Mouse (Mus musculus) ovary, adult 18-20 months (tissue): ENCODE data around the gene Zbtb34.
A peak's percentile ranks its signal among the peaks of the same experiment; 100 is the strongest.

Experiments
- DNase-seq: peaks from one replicate; pipeline ENCODE4 v3.0.0; 2022; ENCODE audit warnings: low spot score, mixed read lengths

Zbtb34 gene

DNA sequence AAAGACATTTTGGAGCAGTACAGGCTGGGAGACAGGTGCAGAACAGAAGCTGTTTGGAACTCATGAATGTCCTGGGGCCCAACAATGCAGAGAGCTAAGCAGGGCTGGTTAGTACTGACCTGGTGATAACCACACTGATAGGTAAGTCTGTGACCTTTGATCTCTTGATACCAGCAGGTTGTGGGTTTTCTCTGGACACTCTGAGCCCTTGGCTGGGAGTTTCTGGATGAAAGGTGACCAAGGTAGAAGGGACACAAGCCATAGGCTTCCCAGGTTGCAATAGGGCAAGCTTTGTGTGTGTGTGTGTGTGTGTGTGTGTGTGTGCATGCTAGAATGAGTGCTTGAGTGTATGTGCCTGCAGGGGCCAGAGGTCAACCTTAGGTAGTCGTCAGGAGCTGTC is 15.7 kb upstream of the Zbtb34 start:
- DNase-seq: no peak

- DNase-seq: no peak
Measured at GRCm38 (mm10) chr2:33445741-33446140, 14.6 kb upstream of the Zbtb34 start.

DNA sequence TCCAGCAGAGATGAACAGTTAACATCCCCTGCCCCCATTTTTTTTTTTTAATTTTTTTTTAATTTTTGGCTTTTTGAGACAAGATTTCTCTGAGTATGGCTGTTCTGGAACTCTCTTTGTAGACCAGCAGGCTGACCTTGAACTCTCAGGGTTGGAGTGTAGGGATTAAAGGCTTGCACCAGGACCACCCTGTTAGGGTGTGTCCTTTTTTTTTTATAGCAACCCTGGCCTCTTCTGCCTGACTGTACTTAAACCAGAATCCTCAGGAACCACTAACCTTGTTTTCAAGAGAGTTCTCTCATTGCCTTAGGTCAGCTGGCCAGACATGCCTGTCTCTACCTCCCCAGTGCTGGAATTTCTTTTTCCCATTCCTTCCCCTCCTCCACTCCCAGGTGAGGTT is 13.7 kb upstream of the Zbtb34 start:
- DNase-seq: no peak

DNA sequence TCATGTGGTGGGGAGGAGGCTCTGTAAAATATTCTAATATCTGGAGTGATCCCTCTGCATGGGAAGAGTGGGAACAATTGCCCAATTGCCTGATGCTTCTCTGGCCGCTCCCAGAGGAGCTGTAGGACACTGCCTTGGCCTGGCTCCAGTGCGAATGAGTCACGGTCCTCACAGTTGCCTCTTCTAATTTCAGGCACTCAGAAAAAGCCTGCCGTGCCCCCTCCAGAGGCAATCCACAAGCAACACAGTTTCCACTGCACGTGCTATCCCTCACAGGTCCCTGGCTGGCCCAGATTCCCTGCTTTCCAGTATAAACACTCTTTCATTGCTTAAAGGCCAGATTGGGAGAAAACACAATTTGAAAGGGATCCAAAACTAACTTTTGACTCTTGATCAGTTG is 13.2 kb upstream of the Zbtb34 start:
- DNase-seq: peak; percentile 82

DNA sequence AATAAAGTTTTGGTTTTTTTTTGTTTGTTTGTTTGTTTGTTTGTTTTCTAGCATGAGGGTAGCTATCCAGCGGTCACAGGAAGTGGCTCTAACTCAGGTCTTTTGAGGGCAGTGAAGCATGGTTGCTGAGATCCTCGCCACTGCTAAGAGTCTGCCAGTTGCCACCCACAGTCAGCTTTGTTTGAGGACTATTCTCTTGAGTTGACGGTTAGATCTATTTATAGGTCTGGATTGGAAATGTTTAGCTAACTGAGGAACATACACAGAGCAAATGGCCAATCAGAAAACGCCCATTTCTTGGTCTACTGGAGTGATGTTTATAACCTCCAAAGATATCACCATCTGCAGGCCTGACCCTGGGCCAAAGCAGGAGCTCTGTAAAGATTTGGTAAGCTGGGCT is 11.6 kb upstream of the Zbtb34 start:
- DNase-seq: no peak

- DNase-seq: no peak
Measured at GRCm38 (mm10) chr2:33440893-33441292, 9.8 kb upstream of the Zbtb34 start.

- DNase-seq: no peak
Measured at GRCm38 (mm10) chr2:33439980-33440670, 9.0 kb upstream of the Zbtb34 start.

DNA sequence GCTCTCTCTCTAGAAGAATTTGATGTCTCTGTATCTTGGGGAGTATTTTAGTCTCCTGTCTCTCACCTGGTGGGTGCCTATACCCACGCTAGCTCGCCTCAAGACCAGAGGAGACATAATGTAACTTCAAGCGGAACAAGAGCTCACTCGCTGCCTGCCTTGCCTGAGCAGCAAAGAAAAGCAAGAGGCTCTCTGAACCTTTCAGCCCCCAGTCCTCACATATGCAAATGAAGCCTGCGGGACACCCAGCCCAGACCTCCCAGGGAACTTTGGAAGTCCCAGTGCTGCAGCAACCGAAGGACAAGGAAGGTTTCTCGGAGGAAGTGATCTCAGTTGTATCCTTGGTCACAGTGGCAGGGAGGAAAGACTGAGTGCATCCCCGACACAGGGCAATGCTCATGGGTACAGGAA is 8.4 kb upstream of the Zbtb34 start:
- no peak for DNase-seq

GRCm38 (mm10) chr2:33438377-33438776 is 7.3 kb upstream of the Zbtb34 start:
- no peak for DNase-seq

DNA sequence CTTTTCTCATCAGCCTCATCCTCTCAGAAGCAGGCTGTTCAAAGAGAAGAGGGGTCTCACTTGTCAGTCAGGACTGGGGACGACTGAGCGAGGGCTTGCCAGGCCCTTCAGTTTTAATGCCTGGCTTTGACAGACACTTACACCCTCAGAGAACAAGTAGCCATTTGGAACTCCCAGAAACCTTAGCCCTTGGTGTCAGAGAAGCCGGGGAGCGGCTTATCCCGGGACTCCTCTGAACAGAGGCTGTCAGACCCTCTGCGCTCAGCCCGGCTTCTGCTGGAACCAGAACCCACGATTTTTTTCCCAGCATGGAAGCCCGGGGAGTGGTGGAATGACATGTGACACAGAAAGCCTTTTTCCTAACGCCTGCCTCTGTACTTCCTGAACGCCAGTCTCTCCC is 6.1 kb upstream of the Zbtb34 start:
- no peak for DNase-seq

- no peak for DNase-seq
Measured at GRCm38 (mm10) chr2:33436035-33436580, 5.0 kb upstream of the Zbtb34 start.

- DNase-seq: no peak
Measured at GRCm38 (mm10) chr2:33435036-33435650, 4.0 kb upstream of the Zbtb34 start.

DNA sequence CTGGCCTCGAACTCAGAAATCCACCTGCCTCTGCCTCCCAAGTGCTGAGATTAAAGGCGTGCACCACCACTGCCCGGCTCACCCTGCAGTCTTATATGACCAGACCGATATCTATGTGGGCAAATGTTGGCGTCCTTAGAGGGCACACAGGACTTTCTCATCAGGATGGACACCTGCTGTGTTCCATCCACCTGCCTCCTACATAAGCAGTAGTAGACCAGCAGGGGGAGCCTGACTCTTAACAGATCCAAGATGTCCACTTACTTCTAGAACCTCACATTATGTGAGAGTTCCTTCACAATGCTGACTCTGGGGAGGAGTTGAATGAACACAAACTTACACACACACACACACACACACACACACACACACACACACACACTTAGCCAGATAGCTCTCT is 1.8 kb upstream of the Zbtb34 start:
- DNase-seq: no peak

DNA sequence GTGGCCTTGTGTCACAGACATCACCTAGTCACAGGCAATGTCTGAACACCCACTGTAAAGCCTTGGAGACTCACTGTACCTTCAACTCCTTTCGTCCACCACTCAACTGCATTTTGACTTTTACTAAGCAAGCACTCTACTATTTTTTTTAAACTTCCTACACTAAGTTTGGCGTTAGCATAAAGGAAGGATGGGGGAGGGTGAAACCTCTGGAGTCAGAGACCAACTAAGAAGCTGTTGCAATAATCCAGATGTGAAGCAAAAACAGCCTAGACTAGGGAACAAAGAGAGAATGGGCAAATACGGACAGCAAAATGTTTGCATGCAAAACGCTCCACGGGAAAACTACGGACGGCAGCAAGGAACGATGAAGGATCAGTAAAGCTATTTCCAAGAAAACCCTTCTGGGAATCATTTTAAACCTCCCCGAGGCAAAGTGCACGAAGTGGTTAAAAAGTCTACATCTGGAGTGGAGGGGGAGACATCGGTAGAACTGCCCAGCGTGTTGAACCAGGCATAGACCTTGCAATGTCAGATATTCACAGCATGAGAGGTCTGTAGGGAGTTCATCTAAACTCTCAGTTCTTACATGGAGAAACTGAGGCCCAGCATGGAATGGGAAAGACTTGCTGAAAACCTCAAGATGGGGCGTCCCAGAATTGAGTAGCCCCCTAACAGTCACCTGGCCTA is 898 bp downstream of the Zbtb34 start:
- no peak for DNase-seq

- no peak for DNase-seq
Measured at GRCm38 (mm10) chr2:33429339-33429738, 1.8 kb downstream of the Zbtb34 start.

DNA sequence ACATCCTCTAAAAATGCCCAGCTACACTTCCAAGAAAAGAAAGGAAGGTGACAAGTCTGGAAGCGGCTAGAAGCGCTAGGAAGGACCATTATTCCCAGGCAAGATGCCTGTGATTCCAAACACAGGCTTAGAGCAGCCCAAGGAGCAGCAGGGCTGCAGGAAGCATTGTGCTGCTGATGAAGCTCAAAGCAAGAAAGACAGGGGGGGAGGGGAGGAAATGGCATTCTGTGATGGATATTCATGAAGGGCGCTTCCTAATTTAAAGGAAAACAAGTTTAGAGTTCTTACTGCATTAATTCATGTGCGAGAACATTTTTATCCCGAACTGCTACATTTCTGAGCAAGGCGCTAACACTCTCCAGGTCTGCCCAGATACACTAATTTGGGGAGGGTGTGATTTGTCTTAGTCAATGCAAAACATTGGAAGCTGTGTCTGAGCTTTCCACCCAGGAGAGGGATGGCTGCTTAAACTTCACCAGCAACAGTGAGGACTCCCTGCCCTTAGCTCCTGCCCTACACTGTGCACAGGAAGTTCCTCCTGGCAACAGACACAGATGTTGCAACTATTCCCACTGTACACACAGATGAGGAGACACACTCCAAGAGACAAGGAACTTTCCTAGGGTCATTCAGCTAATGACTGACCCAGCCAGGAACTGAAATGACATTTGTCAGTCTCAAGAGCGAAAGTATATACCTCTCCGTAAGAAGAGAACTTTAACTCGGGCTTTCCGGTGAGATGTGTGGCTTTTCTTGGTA is 4.3 kb downstream of the Zbtb34 start:
- no peak for DNase-seq

GRCm38 (mm10) chr2:33417454-33417853 is 13.7 kb downstream of the Zbtb34 start:
- no peak for DNase-seq

DNA sequence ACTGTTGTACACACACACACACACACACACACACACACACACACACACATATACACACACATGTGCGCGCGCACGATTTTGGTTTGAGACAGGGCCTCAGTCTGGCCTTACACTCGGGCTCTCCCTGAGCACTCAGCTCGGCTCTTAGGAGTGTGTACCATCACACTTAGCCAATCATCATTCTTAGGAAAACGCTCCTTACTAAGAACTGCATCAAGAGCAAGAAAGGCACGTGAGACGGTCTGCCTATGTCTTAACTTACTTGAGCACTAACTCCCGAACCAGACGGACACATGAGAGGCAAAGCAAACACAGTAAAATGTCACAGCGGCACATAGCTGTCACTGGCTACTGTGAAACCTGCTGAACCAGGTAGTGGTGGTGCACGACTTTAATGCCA is 17.1 kb downstream of the Zbtb34 start:
- DNase-seq: no peak

DNA sequence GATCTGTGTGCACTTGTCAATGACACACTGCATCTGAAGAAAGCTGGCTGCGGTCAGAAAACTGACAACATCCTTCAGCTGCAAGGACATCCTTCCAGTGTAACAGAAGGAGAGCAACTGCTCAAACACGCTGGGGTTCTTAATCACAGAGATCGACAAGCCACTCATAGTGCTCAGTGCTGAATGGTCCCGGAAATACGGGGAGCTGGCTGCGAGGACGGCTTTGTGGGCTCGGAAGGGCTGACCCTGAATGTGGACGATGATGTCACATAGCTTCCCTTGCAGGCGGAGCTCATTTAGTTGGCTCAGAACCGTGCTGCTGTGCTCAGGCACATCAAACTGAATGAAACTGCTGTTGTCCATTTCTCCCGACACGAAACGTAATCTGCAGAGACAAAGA is 19.0 kb downstream of the Zbtb34 start:
- DNase-seq: no peak

- no peak for DNase-seq
Measured at GRCm38 (mm10) chr2:33403511-33404003, 27.6 kb downstream of the Zbtb34 start.

DNA sequence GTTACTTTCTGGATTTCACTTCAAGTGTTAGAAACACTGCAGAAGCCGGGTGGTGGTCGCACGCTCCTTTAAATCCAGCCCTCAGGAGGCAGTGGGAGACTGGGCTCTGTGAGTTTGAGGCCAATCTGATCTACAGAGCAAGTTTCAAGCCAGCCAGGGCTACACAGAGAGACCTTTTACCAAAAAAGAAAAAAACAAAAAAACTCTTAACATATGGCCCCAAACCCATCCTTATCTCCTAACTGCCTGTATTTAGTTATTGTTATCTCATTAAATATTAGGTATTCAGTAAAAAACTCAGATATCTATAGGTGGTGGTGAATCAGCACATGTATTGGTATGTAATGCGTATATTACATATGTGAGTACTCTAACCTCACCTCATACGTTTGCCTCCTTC is 28.5 kb downstream of the Zbtb34 start:
- no peak for DNase-seq

- DNase-seq: no peak
Measured at GRCm38 (mm10) chr2:33402236-33402635, 28.9 kb downstream of the Zbtb34 start.
